Mouse (Mus musculus): Measurements from ENCODE around the gene Prdm16.

- no peak for TF ChIP-seq POLR2A (IDR thresholded peaks at IDR 0.05; ENCODE audit: low read depth, low read length)
- TF ChIP-seq CTCF (IDR thresholded peaks at IDR 0.05; ENCODE audit: extremely low read depth, insufficient read depth, insufficient read length, insufficient replicate concordance), result no peak
Observed at GRCm38 (mm10) chr4:154420749-154421148, 215.9 kb downstream of the Prdm16 start.
